Mouse (Mus musculus): Measurements from ENCODE around the gene Car5a. TPM values are rescaled to one million over a fixed set of nuclear protein-coding genes. Genes with fewer than 3 reads are reported as not detected.

Gene Car5a
- total and polyA plus RNA-seq, 2 experiments from 2014 or later: 0.52 TPM; not detected in 1

DNA sequence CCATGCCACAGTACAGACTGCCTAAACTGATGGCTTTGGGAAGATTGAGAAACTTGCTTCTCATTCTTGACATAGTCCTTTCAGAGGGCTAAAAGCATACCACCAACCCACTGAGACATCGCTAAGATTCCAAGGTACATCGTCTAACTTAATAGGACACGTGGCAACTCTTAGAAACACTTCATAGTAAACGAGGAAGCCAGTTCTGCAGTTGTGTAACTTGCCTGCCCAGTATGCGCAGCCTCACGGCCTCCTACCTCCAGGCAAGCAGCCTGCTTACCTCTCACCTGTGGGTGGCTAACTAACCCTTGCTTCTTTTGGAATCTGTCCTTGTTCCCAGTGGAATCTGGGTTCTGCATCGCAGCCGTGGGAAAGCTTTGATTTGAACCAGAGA is 35.6 kb downstream of the Car5a start:
- Histone ChIP-seq H3K9ac (no peak overlapping the region), H3K4me1 (ENCODE audit: insufficient read depth) (peaks cover 14% of the 10 kb centered on the region), H3K9me3 (ENCODE audit: low read length) (no peaks in the 10 kb centered on the region), H3K27ac (ENCODE audit: low read depth, low read length) (no peak overlapping the region), H3K4me2 (ENCODE audit: low read depth) (no peak overlapping the region), H3K36me3 (ENCODE audit: insufficient read depth) (no peaks in the 10 kb centered on the region), H3K4me3 (ENCODE audit: low read depth, low read length) (no peak overlapping the region), H3K27me3 (ENCODE audit: insufficient read depth, low read length) (no peaks in the 10 kb centered on the region)
- WGBS: 76% methylated on average over 8 of the region's 8 CpGs
- no peak for DNase-seq
- ATAC-seq: no peak
- no peak for TF ChIP-seq CTCF (IDR thresholded peaks at IDR 0.05; ENCODE audit: low read depth)

- Histone ChIP-seq H3K27ac (ENCODE audit: low read depth, low read length) (no peak overlapping the region), H3K9me3 (ENCODE audit: low read length) (no peaks in the 10 kb centered on the region), H3K27me3 (ENCODE audit: insufficient read depth, low read length) (no peaks in the 10 kb centered on the region), H3K9ac (no peak overlapping the region), H3K4me1 (ENCODE audit: insufficient read depth) (peaks cover 14% of the 10 kb centered on the region), H3K4me2 (ENCODE audit: low read depth) (no peak overlapping the region), H3K4me3 (ENCODE audit: low read depth, low read length) (no peak overlapping the region), H3K36me3 (ENCODE audit: insufficient read depth) (no peaks in the 10 kb centered on the region)
- 63% methylated on average over 8 of the region's 8 CpGs for WGBS
- no peak for DNase-seq
- no peak for TF ChIP-seq CTCF (IDR thresholded peaks at IDR 0.05; ENCODE audit: low read depth)
- no peak for ATAC-seq
Measured at GRCm38 (mm10) chr8:121908378-121909147, 36.1 kb downstream of the Car5a start.

- H3K4me3 ChIP-seq (ENCODE audit: low read depth, low read length): peak within 1 kb of the TSS; percentile 60
- no peaks in the 10 kb centered on the region for H3K27me3 ChIP-seq (ENCODE audit: insufficient read depth, low read length)
- H3K4me1 ChIP-seq (ENCODE audit: insufficient read depth): peaks cover 14% of the 10 kb centered on the region
- WGBS: 2% methylated on average over 60 of the region's 61 CpGs
- H3K36me3 ChIP-seq (ENCODE audit: insufficient read depth): no peaks in the 10 kb centered on the region
- TF ChIP-seq CTCF (IDR thresholded peaks at IDR 0.05; ENCODE audit: low read depth): no peak
- peak within 1 kb of the TSS; percentile 89 for H3K4me2 ChIP-seq (ENCODE audit: low read depth)
- ATAC-seq: peak; percentile 96
- H3K27ac ChIP-seq (ENCODE audit: low read depth, low read length): peak within 1 kb of the TSS; percentile 62
- H3K9ac ChIP-seq: peak within 1 kb of the TSS; percentile 75
- peak; percentile 98 for DNase-seq
- H3K9me3 ChIP-seq (ENCODE audit: low read length): no peaks in the 10 kb centered on the region
Measured at GRCm38 (mm10) chr8:121907587-121908248, 37.0 kb downstream of the Car5a start, which contains the start of gene Slc7a5. TSS of gene Slc7a5 (minus strand) at chr8:121907694.

DNA sequence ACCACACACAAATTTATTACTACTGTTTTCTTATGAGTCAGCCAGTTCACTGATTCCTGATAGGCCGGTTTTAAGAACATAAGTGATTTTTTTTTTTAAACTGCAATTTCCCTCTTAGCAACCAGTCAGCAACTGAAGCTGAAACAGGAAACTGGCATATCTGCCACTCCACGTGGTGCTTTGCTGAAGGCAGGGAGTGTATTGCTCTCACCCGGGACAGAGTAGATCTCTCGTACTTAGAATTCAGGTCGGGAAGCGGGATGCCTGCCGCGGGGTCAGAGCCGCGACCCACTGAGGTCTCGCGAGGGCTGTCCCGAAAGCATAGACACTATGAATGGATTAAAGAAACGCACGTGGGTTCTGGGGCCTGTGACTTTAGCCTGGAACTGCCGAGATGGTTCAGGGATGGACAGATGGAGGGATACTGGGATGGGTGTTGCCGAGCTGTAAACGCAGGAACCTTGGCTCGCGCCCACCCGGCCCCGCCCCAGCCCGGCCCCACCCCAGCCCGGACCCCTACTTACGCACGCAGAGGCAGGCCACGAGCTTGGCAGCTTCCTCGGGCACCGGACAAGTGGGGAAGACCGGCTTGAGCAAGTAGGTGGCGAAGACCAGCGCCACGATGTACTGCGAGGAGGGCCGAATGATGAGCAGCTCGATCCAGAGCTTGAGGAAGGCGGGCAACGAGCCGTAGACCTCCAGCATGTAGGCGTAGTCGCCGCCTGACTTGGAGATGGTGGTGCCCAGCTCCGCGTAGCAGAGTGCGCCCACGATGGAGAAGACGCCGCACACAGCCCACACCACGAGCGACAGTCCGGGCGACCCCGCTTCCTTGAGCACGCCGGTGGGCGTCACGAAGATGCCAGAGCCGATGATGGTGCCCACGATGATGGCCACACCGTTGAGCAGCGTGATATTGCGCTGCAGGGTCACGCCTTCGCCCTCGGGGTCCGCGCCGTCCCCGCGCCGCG is 37.9 kb downstream of the Car5a start:
- Histone ChIP-seq H3K9ac (peak overlapping the region; percentile 75), H3K9me3 (ENCODE audit: low read length) (no peaks in the 10 kb centered on the region), H3K36me3 (ENCODE audit: insufficient read depth) (no peaks in the 10 kb centered on the region), H3K27ac (ENCODE audit: low read depth, low read length) (peak overlapping the region; percentile 62), H3K4me2 (ENCODE audit: low read depth) (peak overlapping the region; percentile 89), H3K4me3 (ENCODE audit: low read depth, low read length) (peak overlapping the region; percentile 60), H3K4me1 (ENCODE audit: insufficient read depth) (peaks cover 14% of the 10 kb centered on the region), H3K27me3 (ENCODE audit: insufficient read depth, low read length) (no peaks in the 10 kb centered on the region)
- WGBS: under 1% methylated on average over 62 of the region's 72 CpGs
- ATAC-seq (peak; percentile 38), DNase-seq (peak; percentile 75)
- no peak for TF ChIP-seq CTCF (IDR thresholded peaks at IDR 0.05; ENCODE audit: low read depth)

DNA sequence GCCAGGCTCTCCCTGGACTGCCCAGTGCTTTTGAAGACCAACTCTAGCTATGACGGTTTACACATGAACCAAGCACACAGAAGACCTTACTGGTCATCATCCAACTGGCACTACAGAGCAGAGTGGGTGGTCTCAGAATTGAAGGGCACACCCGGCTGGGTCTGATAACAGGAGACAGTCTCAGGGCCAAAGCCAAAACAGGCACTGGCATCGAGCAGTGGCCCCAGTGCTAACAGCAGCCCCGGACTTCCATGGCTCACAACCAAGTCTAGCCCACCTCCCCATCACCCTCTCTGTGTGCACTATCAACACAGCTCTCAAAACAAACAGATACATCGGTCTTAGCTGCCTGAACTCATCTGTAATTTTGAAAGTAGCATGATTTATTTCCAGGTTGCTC is 38.8 kb downstream of the Car5a start:
- H3K36me3 ChIP-seq (ENCODE audit: insufficient read depth): no peaks in the 10 kb centered on the region
- H3K4me2 ChIP-seq (ENCODE audit: low read depth): peak overlapping the region; percentile 89
- DNase-seq: no peak
- H3K4me3 ChIP-seq (ENCODE audit: low read depth, low read length): peak overlapping the region; percentile 60
- ATAC-seq: no peak
- 18% methylated on average over 5 of the region's 5 CpGs for WGBS
- peak overlapping the region; percentile 75 for H3K9ac ChIP-seq
- no peak overlapping the region for H3K27ac ChIP-seq (ENCODE audit: low read depth, low read length)
- H3K27me3 ChIP-seq (ENCODE audit: insufficient read depth, low read length): no peaks in the 10 kb centered on the region
- TF ChIP-seq CTCF (IDR thresholded peaks at IDR 0.05; ENCODE audit: low read depth): no peak
- H3K9me3 ChIP-seq (ENCODE audit: low read length): no peaks in the 10 kb centered on the region
- peaks cover 14% of the 10 kb centered on the region for H3K4me1 ChIP-seq (ENCODE audit: insufficient read depth)

DNA sequence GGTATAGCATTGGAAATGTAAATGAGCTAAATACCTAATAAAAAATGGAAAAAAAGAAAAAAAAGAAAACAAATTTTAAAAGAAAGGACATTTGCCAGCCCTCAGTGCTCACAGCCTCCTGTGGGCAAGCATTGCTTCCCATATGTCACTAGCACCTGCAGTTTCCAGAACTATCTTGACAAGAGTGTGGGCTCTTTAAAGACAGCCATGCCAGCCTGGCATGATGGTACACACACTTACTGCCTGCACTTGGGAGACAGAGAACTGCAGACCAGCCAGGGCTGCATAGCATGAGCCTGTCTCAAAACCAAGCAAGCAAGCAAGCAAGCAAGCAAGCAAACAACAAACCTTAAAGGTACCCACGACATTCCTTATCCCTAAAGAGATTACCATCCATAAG is 39.3 kb downstream of the Car5a start:
- H3K36me3 ChIP-seq (ENCODE audit: insufficient read depth): no peaks in the 10 kb centered on the region
- 70% methylated on average over 1 of the region's 1 CpGs for WGBS
- DNase-seq (no peak), ATAC-seq (no peak)
- no peaks in the 10 kb centered on the region for H3K9me3 ChIP-seq (ENCODE audit: low read length)
- no peak overlapping the region for H3K27ac ChIP-seq (ENCODE audit: low read depth, low read length)
- TF ChIP-seq CTCF (IDR thresholded peaks at IDR 0.05; ENCODE audit: low read depth): no peak
- peak overlapping the region; percentile 60 for H3K4me3 ChIP-seq (ENCODE audit: low read depth, low read length)
- H3K27me3 ChIP-seq (ENCODE audit: insufficient read depth, low read length): no peaks in the 10 kb centered on the region
- peaks cover 14% of the 10 kb centered on the region for H3K4me1 ChIP-seq (ENCODE audit: insufficient read depth)
- H3K4me2 ChIP-seq (ENCODE audit: low read depth): peak overlapping the region; percentile 89
- peak overlapping the region; percentile 75 for H3K9ac ChIP-seq
